Mouse (Mus musculus) midbrain, embryonic 14.5 days (tissue): Measurements from ENCODE around the gene Chmp3. TPM values are rescaled to one million over a fixed set of nuclear protein-coding genes. Genes with fewer than 3 reads are reported as not detected.

Experiments
- ATAC-seq: fragments of 200-750 bp; cut with Nextera tagmentation; 2 replicates; pipeline ENCODE4 v1.8.0; 2017; ENCODE audit warnings: moderate number of reproducible peaks, moderate library complexity; ENCODE audit not compliant: low FRiP score, low TSS enrichment
- DNase-seq: peaks from one replicate; pipeline ENCODE4 v3.0.0-alpha.2; 2015
- H3K27ac ChIP-seq: fragments of 300-500 bp; sonication (generic); replicated peaks from 2 replicates; pipeline ENCODE4 v1.5.1; 2014; ENCODE audit warnings: mild to moderate bottlenecking, low read depth, low read length, moderate library complexity
- H3K27me3 ChIP-seq: fragments of 300-500 bp; sonication (generic); 2 replicates; pipeline ENCODE4 v1.6.1; 2014; ENCODE audit warnings: low read length, control low read depth, mixed read lengths; ENCODE audit not compliant: control insufficient read depth, insufficient read depth
- H3K36me3 ChIP-seq: fragments of 300-500 bp; sonication (generic); 2 replicates; pipeline ENCODE4 v1.6.1; 2014; ENCODE audit warnings: low read length, control low read depth; ENCODE audit not compliant: control insufficient read depth, insufficient read depth
- H3K4me1 ChIP-seq: fragments of 300-500 bp; sonication (generic); 2 replicates; pipeline ENCODE4 v1.6.1; 2014; ENCODE audit warnings: mild to moderate bottlenecking, antibody characterized with exemption, low read length, control low read depth; ENCODE audit not compliant: control insufficient read depth, insufficient read depth
- H3K4me2 ChIP-seq: fragments of 300-500 bp; sonication (generic); 2 replicates; pipeline ENCODE4 v1.6.1; 2014; ENCODE audit warnings: mild to moderate bottlenecking, low read length, moderate library complexity
- H3K4me3 ChIP-seq: fragments of 300-500 bp; sonication (generic); replicated peaks from 2 replicates; pipeline ENCODE4 v1.5.1; 2014; ENCODE audit warnings: low read depth, low read length
- H3K9ac ChIP-seq: fragments of 300-500 bp; sonication (generic); replicated peaks from 2 replicates; pipeline ENCODE4 v1.6.1; 2014; ENCODE audit warnings: mild to moderate bottlenecking, low read length, moderate library complexity
- H3K9me3 ChIP-seq: fragments of 300-500 bp; sonication (generic); 2 replicates; pipeline ENCODE4 v1.6.1; 2016; ENCODE audit warnings: low read length, control low read depth, mixed read lengths; ENCODE audit not compliant: control insufficient read depth
- WGBS: fragments of 180-500 bp; shearing (Covaris S2); extraction: QIAGEN DNeasy Blood & Tissue Kit; methylation state at CpG from one replicate; pipeline ENCODE4 v1.1.7; 2014; 5-methylcytosine and 5-hydroxymethylcytosine counted together
- polyA plus RNA-seq: library from polyadenylated mRNA; unstranded; fragments of >200 nt; fragmentation: Nextera tagmentation; extraction: Ambion mirVana; gene quantifications from 2 replicates; pipeline ENCODE4 v1.2.1, GENCODE M21; 2014

Gene Chmp3
- polyA plus RNA-seq, 1 experiment from 2014 or later = 57.8 TPM

GRCm38 (mm10) chr6:71575359-71575758, 31.8 kb downstream of the Chmp3 start:
- Histone ChIP-seq H3K9ac (no peak overlapping the region), H3K4me2 (no peak overlapping the region), H3K4me3 (no peak overlapping the region), H3K27me3 (no peaks in the 10 kb centered on the region), H3K9me3 (no peaks in the 10 kb centered on the region), H3K36me3 (peaks cover 44% of the 10 kb centered on the region), H3K27ac (no peak overlapping the region), H3K4me1 (no peaks in the 10 kb centered on the region)
- ATAC-seq = no peak
- 97% methylated on average over 1 of the region's 1 CpGs for WGBS
- DNase-seq = no peak

- H3K9me3 ChIP-seq = no peaks in the 10 kb centered on the region
- 94% methylated on average over 11 of the region's 11 CpGs for WGBS
- H3K27ac ChIP-seq = no peak overlapping the region
- DNase-seq = no peak
- H3K4me3 ChIP-seq = no peak overlapping the region
- no peak for ATAC-seq
- H3K36me3 ChIP-seq = peaks cover 30% of the 10 kb centered on the region
- no peaks in the 10 kb centered on the region for H3K27me3 ChIP-seq
- no peaks in the 10 kb centered on the region for H3K4me1 ChIP-seq
- no peak overlapping the region for H3K4me2 ChIP-seq
- H3K9ac ChIP-seq = no peak overlapping the region
Observed at GRCm38 (mm10) chr6:71579478-71579877, 35.9 kb downstream of the Chmp3 start.

- Histone ChIP-seq H3K4me2 (no peak overlapping the region), H3K9me3 (no peaks in the 10 kb centered on the region), H3K27me3 (no peaks in the 10 kb centered on the region), H3K4me1 (no peaks in the 10 kb centered on the region), H3K9ac (no peak overlapping the region), H3K27ac (no peak overlapping the region), H3K36me3 (peaks cover 49% of the 10 kb centered on the region), H3K4me3 (no peak overlapping the region)
- ATAC-seq = no peak
- 82% methylated on average over 4 of the region's 4 CpGs for WGBS
- DNase-seq = peak; percentile 4
Observed at GRCm38 (mm10) chr6:71583198-71583597, 39.6 kb downstream of the Chmp3 start.

- whole genome bisulfite sequencing = 100% methylated on average over 1 of the region's 1 CpGs
- ATAC-seq = no peak
- Histone ChIP-seq H3K36me3 (peaks cover 84% of the 10 kb centered on the region), H3K4me3 (no peak overlapping the region), H3K27me3 (no peaks in the 10 kb centered on the region), H3K4me1 (no peaks in the 10 kb centered on the region), H3K9me3 (no peaks in the 10 kb centered on the region), H3K4me2 (no peak overlapping the region), H3K9ac (no peak overlapping the region), H3K27ac (no peak overlapping the region)
- DNase-seq = no peak
Observed at GRCm38 (mm10) chr6:71589401-71589800, 45.8 kb downstream of the Chmp3 start.

- no peaks in the 10 kb centered on the region for H3K9me3 ChIP-seq
- no peaks in the 10 kb centered on the region for H3K27me3 ChIP-seq
- 97% methylated on average over 4 of the region's 4 CpGs for WGBS
- no peak overlapping the region for H3K9ac ChIP-seq
- no peak overlapping the region for H3K4me2 ChIP-seq
- H3K27ac ChIP-seq = no peak overlapping the region
- no peak for ATAC-seq
- peaks cover 92% of the 10 kb centered on the region for H3K36me3 ChIP-seq
- H3K4me3 ChIP-seq = no peak overlapping the region
- no peaks in the 10 kb centered on the region for H3K4me1 ChIP-seq
- no peak for DNase-seq
Observed at GRCm38 (mm10) chr6:71590154-71590553, 46.6 kb downstream of the Chmp3 start.

GRCm38 (mm10) chr6:71607756-71608155, 64.2 kb downstream of the Chmp3 start:
- Histone ChIP-seq H3K36me3 (peaks cover 83% of the 10 kb centered on the region), H3K4me1 (no peaks in the 10 kb centered on the region), H3K4me2 (no peak overlapping the region), H3K9me3 (no peaks in the 10 kb centered on the region), H3K27ac (no peak overlapping the region), H3K9ac (no peak overlapping the region), H3K27me3 (no peaks in the 10 kb centered on the region), H3K4me3 (no peak overlapping the region)
- DNase-seq = no peak
- 95% methylated on average over 3 of the region's 3 CpGs for WGBS
- ATAC-seq = no peak

- DNase-seq (no peak), ATAC-seq (no peak)
- Histone ChIP-seq H3K4me2 (no peak overlapping the region), H3K4me1 (no peaks in the 10 kb centered on the region), H3K27ac (no peak overlapping the region), H3K27me3 (no peaks in the 10 kb centered on the region), H3K9ac (no peak overlapping the region), H3K9me3 (no peaks in the 10 kb centered on the region), H3K36me3 (peaks cover 82% of the 10 kb centered on the region), H3K4me3 (no peak overlapping the region)
Observed at GRCm38 (mm10) chr6:71608994-71609393, 65.4 kb downstream of the Chmp3 start.

GRCm38 (mm10) chr6:71609968-71610367, 66.4 kb downstream of the Chmp3 start:
- H3K36me3 ChIP-seq = peaks cover 78% of the 10 kb centered on the region
- DNase-seq (no peak), ATAC-seq (no peak)
- no peaks in the 10 kb centered on the region for H3K9me3 ChIP-seq
- WGBS = 94% methylated on average over 7 of the region's 7 CpGs
- H3K27ac ChIP-seq = no peak overlapping the region
- no peak overlapping the region for H3K9ac ChIP-seq
- H3K4me2 ChIP-seq = no peak overlapping the region
- no peak overlapping the region for H3K4me3 ChIP-seq
- no peaks in the 10 kb centered on the region for H3K27me3 ChIP-seq
- H3K4me1 ChIP-seq = no peaks in the 10 kb centered on the region

- Histone ChIP-seq H3K4me2 (no peak overlapping the region), H3K9ac (no peak overlapping the region), H3K9me3 (no peaks in the 10 kb centered on the region), H3K4me3 (no peak overlapping the region), H3K27ac (no peak overlapping the region), H3K36me3 (peaks cover 82% of the 10 kb centered on the region), H3K27me3 (no peaks in the 10 kb centered on the region), H3K4me1 (no peaks in the 10 kb centered on the region)
- DNase-seq (no peak), ATAC-seq (no peak)
Observed at GRCm38 (mm10) chr6:71613225-71613624, 69.6 kb downstream of the Chmp3 start.
